Mouse (Mus musculus) lung, postnatal 36 days (tissue): ENCODE measurements around the gene Tlcd2.

Source experiments
- DNase-seq: peaks from one replicate; pipeline ENCODE4 v3.0.0; 2022; ENCODE audit warnings: mixed read lengths

The Tlcd2 gene

DNA sequence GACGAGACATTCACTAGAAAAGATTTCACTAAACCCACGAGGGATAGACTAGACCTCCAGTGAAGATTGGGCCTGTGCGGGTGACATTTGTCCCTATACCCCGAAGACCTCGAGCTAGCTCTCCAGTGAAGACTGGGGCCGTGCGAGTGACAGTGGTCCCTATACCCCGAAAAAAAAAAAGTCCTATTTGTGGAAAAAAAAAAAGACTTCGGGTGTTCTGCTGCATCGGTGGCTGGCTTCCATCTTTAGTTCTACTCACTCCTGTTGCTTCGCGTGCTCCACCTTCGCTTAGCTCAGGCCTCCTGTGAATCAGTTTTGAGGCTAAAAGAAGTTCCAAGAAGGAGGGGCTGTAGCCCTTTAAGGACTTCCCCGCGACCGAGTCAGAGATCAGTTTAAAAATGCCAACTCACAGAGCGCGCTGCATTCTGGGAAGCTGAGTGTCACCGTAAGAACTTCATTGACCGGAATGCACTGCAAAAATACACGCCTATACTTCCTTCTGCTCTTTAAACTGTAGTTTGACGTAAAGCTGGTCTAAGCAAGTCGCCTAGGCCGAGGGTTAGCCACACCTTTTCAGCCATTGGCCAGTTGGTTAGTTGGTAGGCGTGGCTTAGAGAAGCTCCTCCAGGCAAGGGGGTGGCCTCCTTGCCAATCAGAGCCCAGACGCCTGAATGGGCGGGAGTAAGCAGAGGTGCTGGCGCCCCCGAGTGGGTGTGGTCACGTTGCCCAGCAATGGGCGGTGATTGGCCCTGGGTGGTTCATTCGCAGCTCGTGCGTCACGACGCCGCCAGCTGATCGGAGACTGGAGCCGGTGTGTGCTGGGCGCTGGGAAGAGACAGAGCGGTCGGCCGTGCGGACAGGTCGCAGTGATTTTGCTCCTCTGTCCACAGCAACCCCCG is at the start of gene Tlcd2:
Tlcd2 (plus strand) TSS at position 872 of the 899 bp plus-strand sequence.
- DNase-seq: peak; percentile 100

DNA sequence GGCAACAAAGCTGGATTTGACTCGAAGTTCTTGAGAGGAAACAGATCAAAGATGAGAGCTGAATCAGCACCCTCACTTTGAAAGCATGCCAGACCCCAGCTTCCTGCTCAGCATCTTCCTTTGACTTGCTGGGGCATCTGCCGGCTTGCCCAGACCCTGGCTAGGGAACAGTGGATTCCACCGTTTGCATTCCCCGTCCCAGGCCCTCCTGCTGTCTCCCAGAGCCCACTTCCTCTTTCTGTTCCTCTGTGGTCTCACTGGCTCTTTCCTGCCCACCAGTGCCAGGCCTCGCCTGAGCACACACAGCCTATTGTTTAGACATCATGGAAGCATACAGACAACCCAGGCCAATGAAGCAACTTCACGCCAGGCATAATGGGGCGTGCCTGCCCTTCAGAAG is 46.4 kb upstream of the Tlcd2 start:
- peak; percentile 14 for DNase-seq

DNA sequence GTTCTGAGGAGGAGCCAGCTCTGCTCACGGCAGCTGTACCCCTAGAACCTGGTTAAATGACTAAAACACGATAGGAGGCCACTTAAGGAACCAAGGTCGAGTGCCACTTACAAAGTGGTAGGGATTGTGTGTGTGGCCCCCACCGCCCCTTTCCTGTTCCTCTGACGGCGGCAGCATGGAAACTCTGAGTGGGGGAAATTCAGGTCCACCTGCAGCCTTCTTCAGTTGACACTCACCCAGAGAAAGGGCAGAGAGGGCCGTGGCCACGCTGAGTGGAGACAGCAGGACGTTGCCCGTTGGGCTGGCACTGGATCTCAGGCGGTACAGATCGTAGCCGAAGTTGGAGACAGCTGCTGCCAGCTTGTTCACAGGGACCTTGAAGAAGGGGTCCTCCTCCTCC is 45.5 kb upstream of the Tlcd2 start:
- DNase-seq: no peak

DNA sequence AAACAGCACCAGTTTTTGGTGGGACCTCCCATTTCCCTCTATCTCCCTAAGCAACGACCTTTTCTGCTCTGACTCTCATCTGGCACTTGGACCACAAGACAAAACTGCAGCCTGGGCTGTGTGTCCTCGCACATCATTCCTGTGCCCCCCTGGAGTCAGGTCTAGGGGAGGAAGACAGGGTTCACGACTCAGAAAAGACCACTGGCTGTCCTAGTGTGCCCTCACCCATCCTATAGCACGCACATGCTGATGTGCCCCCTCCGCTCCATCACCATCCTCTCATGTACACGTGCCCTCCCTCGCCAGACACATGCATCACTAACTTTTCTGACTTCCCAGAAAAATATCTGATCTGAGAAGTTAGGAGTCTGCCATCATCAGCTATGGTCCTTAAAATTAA is 41.5 kb upstream of the Tlcd2 start:
- no peak for DNase-seq

DNA sequence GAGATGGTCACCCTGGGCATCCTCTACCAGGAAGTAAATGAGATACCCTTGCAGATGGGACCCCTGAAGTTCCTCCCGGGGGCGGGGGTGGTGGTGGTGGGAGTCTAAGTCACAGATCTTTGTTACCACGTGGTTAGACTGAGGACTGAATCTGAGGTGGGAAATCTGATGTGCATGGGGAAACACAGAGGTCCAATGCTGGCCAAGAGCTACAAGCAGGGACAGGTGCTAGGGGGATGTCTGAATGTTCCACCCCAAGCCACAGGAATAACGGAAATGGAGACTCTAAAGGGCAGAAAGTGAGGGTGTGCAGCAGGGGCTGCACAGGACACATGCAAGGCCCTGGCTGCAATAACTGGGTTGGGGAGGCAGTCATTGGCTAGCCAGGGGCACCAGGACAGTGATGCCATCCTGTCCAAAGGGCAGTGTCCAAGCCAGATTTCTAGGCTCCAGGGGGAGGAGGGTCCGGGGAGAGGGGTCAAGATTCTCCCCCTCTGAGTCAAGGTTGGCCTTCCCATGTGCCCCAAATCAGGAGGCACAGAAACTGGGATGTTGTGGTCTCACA is 40.6 kb upstream of the Tlcd2 start:
- DNase-seq: no peak

DNA sequence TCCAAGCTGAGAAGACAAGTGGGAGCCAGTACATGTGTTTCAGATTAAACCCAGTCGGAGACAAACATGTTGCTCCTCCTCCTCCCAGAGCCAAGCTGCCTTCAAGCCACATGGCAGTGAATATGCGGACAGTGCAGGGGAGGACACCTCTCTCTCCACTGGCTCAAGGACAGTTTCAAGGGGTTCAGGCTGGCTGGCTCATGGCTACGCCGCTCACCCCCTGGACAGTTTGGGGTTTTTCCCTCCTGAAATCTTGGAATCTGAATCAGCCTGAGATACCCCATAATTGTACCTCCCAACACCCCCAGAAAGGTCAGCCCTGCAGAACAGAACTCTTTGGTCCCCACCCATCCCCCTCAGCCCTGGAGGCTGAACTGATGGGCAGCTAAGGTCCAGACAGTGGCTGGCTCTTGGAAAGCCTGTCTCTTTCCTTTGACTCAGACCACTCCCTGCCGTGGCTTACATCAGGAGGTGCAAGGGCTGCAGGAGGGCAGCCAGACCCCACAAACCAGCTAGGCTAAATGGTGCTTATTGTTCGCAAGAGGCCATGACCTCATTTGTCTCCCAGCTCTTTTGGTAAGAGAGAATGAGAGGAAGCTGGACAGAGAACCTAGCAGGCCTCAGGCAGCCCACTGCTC is 40.0 kb upstream of the Tlcd2 start:
- no peak for DNase-seq

DNA sequence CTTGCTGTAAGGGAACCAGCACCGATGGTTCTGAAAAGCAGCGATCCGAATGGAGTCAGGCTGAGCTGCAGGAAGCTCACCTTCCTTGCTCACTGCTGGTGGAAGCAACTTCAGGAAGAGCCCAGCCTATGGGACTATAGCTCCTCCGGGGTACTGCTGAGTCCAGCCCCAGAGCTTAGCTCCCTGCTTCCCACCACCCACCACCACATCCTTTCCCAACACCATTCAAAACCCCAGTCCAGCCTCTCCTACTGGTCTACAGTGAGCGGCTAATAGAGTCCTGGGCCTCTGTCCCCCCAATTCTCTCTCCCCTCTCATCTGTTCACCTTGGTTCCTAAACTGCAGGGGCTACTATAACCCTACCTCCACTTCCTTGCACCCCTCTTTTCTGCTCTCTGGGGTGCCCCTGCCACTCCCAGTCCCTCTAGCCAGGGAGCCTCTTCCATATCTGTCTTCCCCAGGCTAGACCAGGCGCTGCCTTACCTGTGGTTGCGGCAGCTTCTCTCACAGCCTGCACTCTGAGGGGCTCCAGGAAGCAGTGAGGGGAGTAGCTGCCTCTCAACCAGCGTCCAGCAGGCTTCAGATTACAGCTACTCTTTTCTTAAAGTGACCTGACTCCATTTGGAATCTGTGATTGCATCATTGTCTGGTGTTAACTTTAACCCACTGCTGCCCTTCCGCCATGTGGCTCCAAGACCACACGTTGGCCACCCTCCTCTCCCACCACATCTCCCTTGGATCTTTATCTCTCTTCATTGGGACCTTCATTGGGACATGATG is 39.3 kb upstream of the Tlcd2 start, which contains the start of gene Serpinf1:
Serpinf1 (minus strand) TSS at position 689 of the 780 bp plus-strand sequence.
- DNase-seq: no peak

DNA sequence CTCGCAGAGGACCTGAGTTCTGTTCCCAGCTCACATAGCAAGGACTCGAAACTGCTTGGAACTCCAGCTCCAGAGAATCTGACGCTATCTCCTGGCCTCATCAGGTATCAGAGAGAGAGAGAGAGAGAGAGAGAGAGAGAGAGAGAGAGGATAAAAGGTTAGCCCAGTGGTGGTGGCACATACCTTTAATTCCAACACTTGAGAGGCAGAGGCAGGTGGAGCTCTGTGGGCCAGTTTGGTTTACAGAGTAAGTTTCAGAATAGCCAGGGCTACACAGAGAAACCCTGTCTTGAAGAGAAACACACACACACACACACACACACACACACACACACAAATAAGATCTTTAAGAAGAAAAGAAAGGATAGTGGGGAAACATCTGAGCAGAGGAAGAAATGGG is 38.4 kb upstream of the Tlcd2 start:
- no peak for DNase-seq

DNA sequence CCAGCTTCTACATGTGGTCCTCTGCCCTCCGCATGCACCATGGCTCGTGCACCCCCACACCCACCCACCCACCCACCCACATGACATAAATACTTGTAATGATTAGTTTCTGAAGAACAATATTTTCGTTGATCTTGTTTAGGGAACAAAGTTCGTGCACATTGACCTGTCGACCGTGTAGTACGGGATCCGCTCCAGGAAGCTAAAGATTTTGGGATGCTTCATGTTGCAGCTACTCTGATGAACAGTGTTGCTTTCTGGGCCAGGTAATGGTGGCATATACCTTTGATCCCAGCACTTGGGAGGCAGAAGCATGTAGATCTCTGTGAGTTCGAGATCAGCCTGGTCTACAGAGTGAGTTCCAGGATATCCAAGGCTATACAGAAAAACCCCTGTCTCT is 37.5 kb upstream of the Tlcd2 start:
- DNase-seq: no peak

DNA sequence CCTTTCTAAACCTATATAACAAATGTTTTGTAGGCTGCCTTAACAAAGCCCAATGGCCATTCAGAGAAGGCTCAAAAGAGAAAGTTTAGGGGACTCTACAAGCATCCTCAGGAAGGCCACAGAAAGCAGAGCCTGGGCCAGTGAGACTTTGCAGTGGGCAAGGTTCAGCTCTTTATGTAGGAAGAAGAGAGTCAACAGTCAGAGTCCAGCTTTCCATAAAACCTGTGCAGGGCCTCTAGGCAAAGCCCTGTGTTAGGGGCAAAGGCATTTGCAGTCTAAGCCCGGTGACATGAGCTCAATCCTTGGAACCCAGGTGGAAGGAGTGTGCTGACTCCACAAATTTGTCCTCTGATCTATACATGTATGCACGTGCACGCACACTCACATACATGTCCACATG is 37.1 kb upstream of the Tlcd2 start:
- no peak for DNase-seq

DNA sequence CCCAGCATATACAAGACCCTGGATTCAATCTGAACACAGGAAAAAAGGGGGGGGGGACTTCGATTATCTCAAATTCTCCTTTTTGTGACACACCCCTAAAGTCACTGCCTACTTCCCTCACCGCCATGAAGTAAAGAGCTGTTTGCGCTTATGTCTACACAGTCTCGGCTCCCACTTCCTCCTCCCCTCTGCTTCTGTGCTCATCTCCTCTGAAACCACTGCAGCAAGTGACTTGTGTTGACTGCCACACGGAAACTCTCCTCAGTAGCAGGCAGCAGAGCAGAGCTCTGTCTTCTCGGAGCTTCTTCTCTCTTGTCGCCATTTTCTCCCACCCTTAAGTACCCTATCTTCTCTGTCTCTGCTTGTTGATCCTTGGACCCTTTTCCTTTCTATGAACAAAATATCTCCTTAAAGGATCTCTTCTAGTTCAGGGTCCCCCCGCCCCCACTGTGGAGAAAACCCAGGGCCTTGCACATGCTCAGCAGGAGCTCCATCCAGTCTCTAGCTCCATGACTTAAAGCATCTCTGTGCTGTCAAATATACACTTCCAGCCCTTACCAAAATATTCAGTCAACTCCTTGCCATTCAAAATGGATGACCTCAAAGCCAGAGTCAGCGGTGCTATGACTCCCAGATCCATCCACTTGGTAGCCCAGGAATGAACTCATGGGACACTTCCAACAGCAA is 32.4 kb upstream of the Tlcd2 start:
- DNase-seq: peak; percentile 51

DNA sequence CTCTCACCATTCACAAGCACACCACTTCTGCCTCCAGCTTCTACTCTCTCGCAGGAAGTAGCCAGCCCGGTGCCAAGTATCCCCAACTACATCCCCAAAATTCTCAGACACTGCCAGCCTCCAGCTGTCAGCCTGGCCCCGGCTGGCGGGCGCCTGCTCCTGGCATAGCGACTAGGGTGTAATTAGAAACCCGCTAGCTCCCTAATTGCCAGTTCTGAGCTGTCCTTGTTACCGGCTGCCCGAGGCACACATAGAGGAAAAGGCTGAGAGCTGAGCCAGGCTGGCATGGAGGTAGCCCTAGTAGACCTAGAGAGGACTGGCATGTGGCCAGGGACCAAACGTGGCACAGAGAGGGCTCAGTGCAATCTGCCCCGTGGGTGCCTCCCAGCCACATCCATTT is 30.2 kb upstream of the Tlcd2 start:
- no peak for DNase-seq

DNA sequence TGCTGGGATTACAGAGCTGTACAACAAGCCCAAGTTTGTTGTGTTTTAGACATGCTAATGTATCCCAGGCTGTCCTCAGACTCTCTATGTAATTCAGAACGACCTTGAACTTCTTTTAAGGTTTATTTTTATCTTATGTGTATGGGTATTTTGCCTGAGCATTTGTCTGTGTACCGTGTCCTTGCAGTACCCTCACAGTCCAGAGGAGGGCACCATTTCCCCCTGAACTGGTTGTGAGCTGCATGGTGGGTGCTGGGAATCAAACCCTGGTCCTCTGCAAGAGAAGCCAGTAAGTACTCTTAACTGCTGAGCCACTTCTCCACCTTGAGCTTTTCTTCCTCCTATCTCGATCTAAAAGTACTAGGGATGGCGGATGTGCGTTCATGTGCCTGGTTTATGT is 27.4 kb upstream of the Tlcd2 start:
- DNase-seq: no peak

DNA sequence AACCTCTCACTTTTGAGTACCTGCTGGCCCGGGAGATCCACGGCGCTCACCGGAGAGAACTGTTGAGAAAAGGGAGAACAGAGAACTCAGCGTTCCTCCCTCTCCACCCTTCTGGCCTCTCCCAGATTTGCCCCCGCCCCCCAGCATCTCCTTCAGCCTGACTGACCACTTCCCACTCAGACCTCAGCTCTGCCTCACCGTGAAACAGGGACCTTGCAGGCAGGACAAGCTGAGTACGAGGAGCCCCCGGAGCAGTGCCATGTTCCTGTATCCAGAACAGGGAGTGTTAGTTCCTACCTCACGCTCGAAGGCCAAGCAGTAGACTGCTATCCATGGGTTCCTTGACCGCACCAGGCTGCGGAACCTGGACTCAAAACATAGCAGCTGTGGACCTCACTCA is 23.3 kb upstream of the Tlcd2 start:
- DNase-seq: no peak

DNA sequence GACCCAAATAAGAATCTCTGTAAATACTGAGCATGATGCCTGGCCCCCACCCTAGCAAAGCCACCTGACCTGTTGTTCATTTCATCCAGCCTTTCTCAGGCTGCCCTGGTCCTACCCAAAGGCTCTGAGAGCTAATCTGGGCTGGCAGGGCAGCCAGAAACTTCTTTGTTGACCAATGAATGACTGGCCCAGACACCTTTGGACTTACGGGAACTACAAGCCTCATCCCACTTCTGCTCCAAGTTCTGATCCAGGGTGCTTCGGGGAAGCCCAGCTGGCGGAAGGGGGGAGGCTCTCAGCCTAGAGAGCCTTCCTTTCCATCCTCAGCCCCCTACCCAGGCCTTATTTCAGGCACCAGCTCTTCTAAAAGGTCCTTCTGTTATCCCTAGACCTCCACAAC is 22.7 kb upstream of the Tlcd2 start:
- DNase-seq: no peak

DNA sequence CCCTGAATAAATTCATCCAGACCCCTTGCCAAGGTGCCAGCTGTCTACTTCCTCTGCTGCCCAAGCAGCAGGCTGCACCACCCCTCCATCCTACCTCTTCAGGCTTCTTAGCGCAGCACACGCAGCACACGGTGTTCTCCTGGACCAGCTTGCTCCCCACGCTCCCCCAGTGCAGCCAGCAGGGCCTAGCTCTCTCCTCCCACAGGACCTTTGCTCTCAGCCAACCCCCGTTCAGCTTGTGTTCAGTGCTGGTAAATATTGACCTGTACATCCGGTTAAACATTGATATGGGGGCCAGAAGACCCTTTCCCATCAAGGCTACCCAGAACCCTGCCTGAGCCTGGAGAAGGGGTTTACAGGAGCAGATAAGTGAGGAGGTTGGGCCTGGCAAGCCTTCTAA is 22.2 kb upstream of the Tlcd2 start, which contains the start of gene Serpinf2:
Serpinf2 (minus strand) TSS at position 229 of the 400 bp plus-strand sequence.
- no peak for DNase-seq

DNA sequence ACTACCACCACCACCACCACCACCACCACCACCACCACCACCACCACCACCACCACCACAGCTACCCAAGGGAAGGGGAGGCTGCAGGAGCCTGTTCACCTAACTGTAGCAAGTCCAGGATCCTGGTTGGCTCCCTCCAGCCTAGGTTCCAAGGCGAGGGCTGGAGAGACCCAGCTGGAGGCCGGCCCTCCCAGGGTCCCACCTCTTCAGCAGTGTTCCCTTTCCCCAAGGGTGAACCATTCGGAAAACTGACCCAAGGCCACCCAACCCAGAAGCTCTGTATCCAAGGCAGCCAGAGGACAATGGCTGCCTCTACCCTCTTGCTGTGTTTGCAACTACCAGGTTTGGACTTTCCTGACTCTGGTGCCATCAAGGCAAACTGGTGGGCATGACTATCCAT is 21.6 kb upstream of the Tlcd2 start:
- no peak for DNase-seq

DNA sequence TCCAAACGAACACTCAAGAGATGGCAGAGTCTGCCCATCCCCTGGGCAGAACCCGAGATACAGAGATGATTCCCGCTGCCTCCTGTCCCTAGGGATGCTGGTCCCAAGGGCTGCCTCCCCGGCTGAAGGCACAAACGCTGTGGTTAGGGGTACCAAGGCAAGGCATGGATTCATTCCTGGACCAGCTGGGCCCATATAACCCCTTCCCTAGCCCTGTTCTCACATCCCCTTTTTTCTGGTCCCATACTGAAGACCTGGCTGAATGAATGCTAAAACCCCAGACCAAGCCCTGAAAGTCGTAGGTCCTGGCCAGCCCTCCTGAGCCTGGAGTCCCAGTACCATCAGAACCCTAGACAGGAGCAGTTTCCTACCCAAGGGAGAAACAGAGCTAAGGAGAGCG is 20.5 kb upstream of the Tlcd2 start:
- no peak for DNase-seq

DNA sequence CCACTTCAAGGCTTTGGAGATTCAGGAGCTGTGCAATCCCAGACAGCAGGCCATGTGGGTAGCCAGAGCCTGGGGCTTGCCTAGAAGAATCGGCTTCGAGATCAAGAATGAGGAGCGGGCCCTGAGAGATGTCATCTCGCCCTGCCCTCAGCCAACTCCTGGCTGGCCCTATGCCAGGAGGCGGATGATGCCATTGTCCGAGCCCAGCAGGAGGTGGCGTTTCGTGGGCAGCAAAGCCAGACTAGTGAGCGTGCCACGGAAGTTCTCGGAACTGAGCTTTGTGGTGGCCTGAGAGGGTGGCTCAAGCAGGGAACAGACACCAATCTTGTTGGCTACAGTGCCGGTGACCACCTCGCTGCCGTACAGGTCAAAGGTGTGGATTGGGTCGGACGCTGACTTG is 19.9 kb upstream of the Tlcd2 start:
- DNase-seq: no peak

DNA sequence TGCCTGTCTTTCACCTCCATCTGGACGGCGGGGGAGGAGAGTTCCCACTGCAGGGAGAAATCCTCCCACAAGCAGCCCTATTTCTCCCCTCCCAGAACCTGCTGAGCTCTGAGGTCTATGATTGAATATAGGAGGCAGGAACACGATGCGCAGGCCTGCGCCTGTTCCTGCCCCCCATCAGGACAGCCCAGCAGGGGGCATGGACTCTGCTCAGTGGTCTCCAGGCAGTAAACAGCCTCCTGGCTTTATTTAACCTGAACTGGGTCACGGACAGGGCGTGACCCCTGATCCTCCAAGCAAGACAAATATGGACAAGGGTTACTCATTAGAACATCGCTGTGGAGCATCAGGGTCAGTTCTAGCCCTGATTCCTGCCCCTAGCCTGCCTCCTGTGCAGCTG is 17.8 kb upstream of the Tlcd2 start:
- no peak for DNase-seq

DNA sequence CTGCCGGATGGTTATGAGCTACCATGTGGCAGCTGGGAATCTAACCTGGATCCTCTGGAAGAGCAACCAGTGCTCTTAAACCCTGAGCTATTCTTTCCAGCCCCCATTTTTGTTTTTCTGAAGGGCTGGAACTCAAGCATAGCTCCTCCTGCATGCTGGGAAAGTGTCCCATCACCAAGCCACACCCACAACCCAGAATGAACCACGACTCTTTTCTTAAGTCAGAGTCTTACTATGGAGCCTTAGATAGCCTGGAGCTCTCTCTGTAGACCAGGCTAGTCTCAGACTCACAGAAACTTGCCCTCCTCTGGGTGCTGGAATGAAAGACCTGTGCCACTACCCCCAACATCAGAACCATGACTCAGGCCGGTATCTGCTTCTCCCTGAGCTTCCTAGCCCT is 12.9 kb upstream of the Tlcd2 start:
- DNase-seq: no peak

DNA sequence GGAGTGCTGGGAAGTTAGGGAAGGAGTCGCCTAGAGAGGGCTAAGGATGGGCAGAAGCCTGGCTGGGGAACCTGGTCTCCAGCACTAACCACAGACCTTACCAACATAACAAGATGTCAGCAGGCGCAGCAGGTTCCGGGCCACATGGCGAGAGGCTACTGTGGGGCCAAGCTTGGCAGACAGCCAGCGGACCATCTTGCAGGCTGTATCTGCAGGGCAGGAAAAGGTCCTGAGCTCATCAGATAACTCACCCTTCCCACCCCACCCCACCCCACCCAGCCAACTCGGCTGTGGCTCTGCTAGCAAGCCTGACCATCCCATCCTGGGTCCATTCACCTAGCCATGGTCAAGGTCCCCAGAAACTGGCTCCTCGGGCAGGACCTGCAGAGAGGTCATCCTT is 11.8 kb upstream of the Tlcd2 start:
- DNase-seq: no peak
